Mouse (Mus musculus) limb, embryonic 12.5 days (tissue): ENCODE measurements at regions not wholly inside any gene's neighbourhood (a gene's known extent, or its start where the extent isn't known, plus 50 kb on each side); places are given as distances from the start of the nearest gene placed in this dataset.
A peak's percentile ranks its signal among the peaks of the same experiment; 100 is the strongest.

ENCODE experiments used
- ATAC-seq: fragments of 200-750 bp; cut with Nextera tagmentation; 2 replicates; pipeline ENCODE4 v1.8.0; 2017; ENCODE audit warnings: low read depth, moderate TSS enrichment; ENCODE audit not compliant: insufficient number of reproducible peaks, insufficient read depth, low FRiP score, low TSS enrichment
- H3K27ac ChIP-seq: fragments of 300-500 bp; sonication (generic); 2 replicates; pipeline ENCODE4 v1.5.1; 2016; ENCODE audit warnings: mild to moderate bottlenecking, moderate library complexity
- H3K27me3 ChIP-seq: fragments of 300-500 bp; sonication (generic); 2 replicates; pipeline ENCODE4 v1.6.1; 2016; ENCODE audit warnings: mild to moderate bottlenecking, moderate library complexity
- H3K36me3 ChIP-seq: fragments of 300-500 bp; sonication (generic); 2 replicates; pipeline ENCODE4 v1.6.1; 2016; ENCODE audit warnings: mild to moderate bottlenecking, moderate library complexity
- H3K4me1 ChIP-seq: fragments of 300-500 bp; sonication (generic); replicated peaks from 2 replicates; pipeline ENCODE4 v1.6.1; 2016
- H3K4me2 ChIP-seq: fragments of 300-500 bp; sonication (generic); 2 replicates; pipeline ENCODE4 v1.6.1; 2016; ENCODE audit warnings: mild to moderate bottlenecking, moderate library complexity
- H3K4me3 ChIP-seq: fragments of 300-500 bp; sonication (generic); replicated peaks from 2 replicates; pipeline ENCODE4 v1.5.1; 2016; ENCODE audit warnings: mild to moderate bottlenecking
- H3K9ac ChIP-seq: fragments of 300-500 bp; sonication (generic); replicated peaks from 2 replicates; pipeline ENCODE4 v1.6.1; 2016; ENCODE audit warnings: mild to moderate bottlenecking, moderate library complexity
- H3K9me3 ChIP-seq: fragments of 300-500 bp; sonication (generic); 2 replicates; pipeline ENCODE4 v1.6.1; 2016; ENCODE audit warnings: mild to moderate bottlenecking, moderate library complexity
- WGBS: fragments of 180-500 bp; shearing (Covaris S2); methylation state at CpG from one replicate; pipeline ENCODE4 v1.1.7; 2016; 5-methylcytosine and 5-hydroxymethylcytosine counted together

GRCm38 (mm10) chr2:166489041-166489872 is 224.4 kb downstream of the Prex1 start:
- no peaks in the 10 kb centered on the region for H3K27me3 ChIP-seq
- no peak for ATAC-seq
- no peaks in the 10 kb centered on the region for H3K9me3 ChIP-seq
- H3K9ac ChIP-seq: no peak overlapping the region
- H3K27ac ChIP-seq: peak overlapping the region; percentile 79
- H3K4me2 ChIP-seq: no peak overlapping the region
- WGBS: 31% methylated on average over 15 of the region's 15 CpGs
- no peaks in the 10 kb centered on the region for H3K36me3 ChIP-seq
- peaks cover 72% of the 10 kb centered on the region for H3K4me1 ChIP-seq
- no peak overlapping the region for H3K4me3 ChIP-seq

GRCm38 (mm10) chr2:166487688-166488087 is 225.9 kb downstream of the Prex1 start:
- Histone ChIP-seq H3K9me3 (no peaks in the 10 kb centered on the region), H3K4me1 (peaks cover 71% of the 10 kb centered on the region), H3K36me3 (no peaks in the 10 kb centered on the region), H3K4me3 (no peak overlapping the region), H3K27ac (peak overlapping the region; percentile 79; the same call in 1 of the 2 replicates), H3K4me2 (no peak overlapping the region), H3K27me3 (no peaks in the 10 kb centered on the region), H3K9ac (no peak overlapping the region)
- no peak for ATAC-seq
- WGBS: 86% methylated on average over 15 of the region's 15 CpGs

GRCm38 (mm10) chr2:166485788-166486187 is 227.8 kb downstream of the Prex1 start:
- Histone ChIP-seq H3K4me2 (no peak overlapping the region), H3K27me3 (no peaks in the 10 kb centered on the region), H3K36me3 (no peaks in the 10 kb centered on the region), H3K4me1 (peaks cover 61% of the 10 kb centered on the region), H3K9ac (no peak overlapping the region), H3K4me3 (no peak overlapping the region), H3K27ac (0 out of 2 replicates have a peak overlapping the region, but pooled peaks have one; percentile 31), H3K9me3 (no peaks in the 10 kb centered on the region)
- no peak for ATAC-seq
- 64% methylated on average over 4 of the region's 4 CpGs for WGBS

GRCm38 (mm10) chr2:166485361-166485760 is 228.3 kb downstream of the Prex1 start:
- H3K9ac ChIP-seq: no peak overlapping the region
- 0 out of 2 replicates have a peak overlapping the region, but pooled peaks have one; percentile 31 for H3K27ac ChIP-seq
- peaks cover 56% of the 10 kb centered on the region for H3K4me1 ChIP-seq
- ATAC-seq: no peak
- no peaks in the 10 kb centered on the region for H3K27me3 ChIP-seq
- H3K4me2 ChIP-seq: no peak overlapping the region
- no peak overlapping the region for H3K4me3 ChIP-seq
- no peaks in the 10 kb centered on the region for H3K9me3 ChIP-seq
- H3K36me3 ChIP-seq: no peaks in the 10 kb centered on the region
- WGBS: 77% methylated on average over 6 of the region's 6 CpGs

GRCm38 (mm10) chr2:166483617-166484319 is 229.9 kb downstream of the Prex1 start:
- Histone ChIP-seq H3K4me1 (peaks cover 41% of the 10 kb centered on the region), H3K27ac (0 out of 2 replicates have a peak overlapping the region, but pooled peaks have one; percentile 42), H3K9ac (no peak overlapping the region), H3K4me3 (no peak overlapping the region), H3K9me3 (no peaks in the 10 kb centered on the region), H3K36me3 (no peaks in the 10 kb centered on the region), H3K4me2 (no peak overlapping the region), H3K27me3 (no peaks in the 10 kb centered on the region)
- WGBS: 81% methylated on average over 6 of the region's 6 CpGs
- ATAC-seq: no peak

GRCm38 (mm10) chr2:166482720-166483616 is 230.7 kb downstream of the Prex1 start:
- Histone ChIP-seq H3K4me1 (peaks cover 40% of the 10 kb centered on the region), H3K9me3 (no peaks in the 10 kb centered on the region), H3K27ac (0 out of 2 replicates have a peak overlapping the region, but pooled peaks have one; percentile 42), H3K4me3 (no peak overlapping the region), H3K9ac (no peak overlapping the region), H3K36me3 (no peaks in the 10 kb centered on the region), H3K4me2 (no peak overlapping the region), H3K27me3 (no peaks in the 10 kb centered on the region)
- 44% methylated on average over 14 of the region's 14 CpGs for WGBS
- no peak for ATAC-seq

- 87% methylated on average over 7 of the region's 7 CpGs for WGBS
- no peak overlapping the region for H3K4me2 ChIP-seq
Measured at GRCm38 (mm10) chr2:166481774-166482173, 231.9 kb downstream of the Prex1 start.

GRCm38 (mm10) chr2:166481362-166481761 is 232.3 kb downstream of the Prex1 start:
- no peak overlapping the region for H3K27ac ChIP-seq

More at GRCm38 (mm10) chr2:166481774-166482173, 231.9 kb downstream of the Prex1 start:
- Histone ChIP-seq H3K27ac (no peak overlapping the region), H3K9me3 (no peaks in the 10 kb centered on the region), H3K36me3 (no peaks in the 10 kb centered on the region), H3K9ac (no peak overlapping the region), H3K4me1 (peaks cover 40% of the 10 kb centered on the region), H3K4me3 (no peak overlapping the region), H3K27me3 (no peaks in the 10 kb centered on the region)
- ATAC-seq: no peak

GRCm38 (mm10) chr2:166480883-166481282 is 232.7 kb downstream of the Prex1 start:
- peaks cover 38% of the 10 kb centered on the region for H3K4me1 ChIP-seq
- 79% methylated on average over 5 of the region's 5 CpGs for WGBS
- no peak for ATAC-seq

More at GRCm38 (mm10) chr2:166481362-166481761, 232.3 kb downstream of the Prex1 start:
- Histone ChIP-seq H3K4me3 (no peak overlapping the region), H3K27me3 (no peaks in the 10 kb centered on the region), H3K9ac (no peak overlapping the region), H3K36me3 (no peaks in the 10 kb centered on the region), H3K9me3 (no peaks in the 10 kb centered on the region), H3K4me1 (peaks cover 40% of the 10 kb centered on the region), H3K4me2 (no peak overlapping the region)
- 81% methylated on average over 6 of the region's 6 CpGs for WGBS
- no peak for ATAC-seq

GRCm38 (mm10) chr2:166476953-166477352 is 236.7 kb downstream of the Prex1 start:
- Histone ChIP-seq H3K27me3 (no peaks in the 10 kb centered on the region), H3K4me1 (peaks cover 18% of the 10 kb centered on the region), H3K4me2 (no peak overlapping the region), H3K9ac (no peak overlapping the region), H3K27ac (no peak overlapping the region), H3K9me3 (no peaks in the 10 kb centered on the region), H3K36me3 (no peaks in the 10 kb centered on the region), H3K4me3 (no peak overlapping the region)
- ATAC-seq: no peak
- 82% methylated on average over 6 of the region's 6 CpGs for WGBS

More at GRCm38 (mm10) chr2:166480883-166481282, 232.7 kb downstream of the Prex1 start:
- no peaks in the 10 kb centered on the region for H3K27me3 ChIP-seq
- no peaks in the 10 kb centered on the region for H3K9me3 ChIP-seq
- no peak overlapping the region for H3K27ac ChIP-seq
- H3K4me3 ChIP-seq: no peak overlapping the region
- no peaks in the 10 kb centered on the region for H3K36me3 ChIP-seq
- no peak overlapping the region for H3K9ac ChIP-seq
- no peak overlapping the region for H3K4me2 ChIP-seq
